Mouse (Mus musculus): ENCODE measurements at regions not wholly inside any gene's neighbourhood (a gene's known extent, or its start where the extent isn't known, plus 50 kb on each side); places are given as distances from the start of the nearest gene placed in this dataset.

DNA sequence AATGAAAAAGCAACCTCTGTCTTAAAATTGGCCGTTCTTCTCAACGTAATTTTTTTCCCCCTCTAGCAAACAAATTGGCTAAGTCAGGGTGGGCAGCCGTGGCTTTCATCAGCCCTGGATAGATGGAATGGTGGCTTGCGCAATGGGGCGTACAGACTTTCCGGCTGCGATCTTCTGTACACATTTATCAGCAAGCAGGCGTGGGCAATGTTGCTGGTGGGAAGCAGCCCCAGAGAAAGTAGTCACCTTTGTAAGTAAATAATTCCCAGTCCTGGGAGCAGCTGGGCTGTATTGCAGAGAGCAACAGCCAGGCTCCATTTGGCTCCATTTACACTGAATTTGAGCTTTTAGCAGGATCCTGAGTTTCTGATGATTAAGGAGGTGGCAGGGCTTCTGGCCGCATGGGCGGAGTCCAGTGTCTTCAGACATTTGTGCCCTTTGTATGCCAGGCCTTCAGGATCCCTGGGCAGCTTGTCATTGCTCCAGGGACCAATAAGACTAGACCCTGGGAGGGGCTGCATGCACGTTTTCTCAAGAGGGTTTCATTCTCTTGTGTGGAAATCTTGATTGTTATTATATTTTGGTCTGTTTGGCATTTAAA, 187.9 kb downstream of the Stim2 start:
- Histone ChIP-seq H3K27me3 (ENCODE audit: control insufficient read depth, insufficient read depth, low read length) (no peaks in the 10 kb centered on the region), H3K9me3 (ENCODE audit: control insufficient read depth, low read length) (no peaks in the 10 kb centered on the region), H3K27ac (replicated peaks) (no peak overlapping the region), H3K36me3 (ENCODE audit: control insufficient read depth, insufficient read depth, low read length) (no peaks in the 10 kb centered on the region), H3K4me2 (replicated peaks; ENCODE audit: low read depth) (no peak overlapping the region), H3K4me1 (replicated peaks; ENCODE audit: control insufficient read depth, insufficient read depth) (no peaks in the 10 kb centered on the region), H3K4me3 (ENCODE audit: low read depth, low read length) (no peak overlapping the region), H3K9ac (ENCODE audit: low read length) (no peak overlapping the region)
- TF ChIP-seq EP300 (optimal IDR thresholded peaks at IDR 0.05) = no peak
- no peak for TF ChIP-seq CTCF (IDR thresholded peaks at IDR 0.05; ENCODE audit: low read depth)
- DNase-seq (ENCODE audit: low spot score) = no peak
- ATAC-seq (ENCODE audit: low FRiP score, low TSS enrichment) = peak; percentile 35; the same call in 1 of the 2 replicates
- 37% methylated on average over 11 of the region's 11 CpGs for WGBS

DNA sequence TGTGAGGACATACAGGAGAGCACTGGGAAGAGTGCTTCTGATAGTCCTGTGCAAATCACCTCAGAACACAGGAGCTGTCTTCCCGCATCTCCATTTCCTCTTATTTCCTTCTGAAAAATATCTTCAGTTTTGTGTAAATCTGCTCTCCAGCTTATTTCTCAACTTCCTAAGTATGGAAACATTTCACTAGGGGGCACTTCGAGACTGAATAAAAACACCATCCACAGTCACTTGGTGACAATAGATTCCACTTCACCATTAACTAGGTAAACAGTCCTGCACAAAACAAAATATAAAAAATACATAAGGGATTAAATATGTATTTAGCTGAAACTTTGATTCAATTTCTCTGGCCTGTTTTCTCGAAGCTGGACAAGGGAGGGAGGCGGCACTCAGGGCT, 193.4 kb downstream of the Stim2 start:
- Histone ChIP-seq H3K9me3 (ENCODE audit: control insufficient read depth, low read length) (no peaks in the 10 kb centered on the region), H3K27ac (replicated peaks) (no peak overlapping the region), H3K27me3 (ENCODE audit: control insufficient read depth, insufficient read depth, low read length) (no peaks in the 10 kb centered on the region), H3K4me3 (ENCODE audit: low read depth, low read length) (no peak overlapping the region), H3K36me3 (ENCODE audit: control insufficient read depth, insufficient read depth, low read length) (no peaks in the 10 kb centered on the region), H3K4me1 (replicated peaks; ENCODE audit: control insufficient read depth, insufficient read depth) (no peaks in the 10 kb centered on the region), H3K9ac (ENCODE audit: low read length) (no peak overlapping the region), H3K4me2 (replicated peaks; ENCODE audit: low read depth) (no peak overlapping the region)
- TF ChIP-seq CTCF (IDR thresholded peaks at IDR 0.05; ENCODE audit: low read depth) (peak; percentile 59), EP300 (optimal IDR thresholded peaks at IDR 0.05) (no peak)
- 59% methylated on average over 4 of the region's 4 CpGs for WGBS
- no peak for ATAC-seq (ENCODE audit: low FRiP score, low TSS enrichment)
- DNase-seq (ENCODE audit: low spot score) = no peak

DNA sequence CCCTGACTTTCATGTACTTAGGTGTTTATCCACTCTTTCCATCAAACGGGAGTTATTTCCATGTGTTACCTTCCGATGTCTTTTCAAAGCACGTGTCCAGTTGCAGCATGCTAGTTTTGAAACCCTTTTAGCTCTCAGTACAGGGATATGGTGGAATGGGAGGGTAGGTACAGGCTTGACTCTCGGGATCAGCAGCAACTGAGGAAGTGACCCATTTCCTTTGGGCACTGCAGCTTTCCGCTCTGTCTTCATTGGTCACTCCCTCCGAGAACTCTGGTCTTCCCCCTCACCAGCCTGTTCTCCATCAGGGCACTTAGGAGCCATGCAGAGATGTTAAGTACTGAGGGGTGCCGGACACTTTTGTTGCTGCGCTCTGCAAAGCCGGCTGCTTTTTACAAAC, 196.5 kb downstream of the Stim2 start:
- H3K36me3 ChIP-seq (ENCODE audit: control insufficient read depth, insufficient read depth, low read length) = no peaks in the 10 kb centered on the region
- ATAC-seq (ENCODE audit: low FRiP score, low TSS enrichment) (no peak), DNase-seq (ENCODE audit: low spot score) (no peak)
- no peak overlapping the region for H3K4me2 ChIP-seq (replicated peaks; ENCODE audit: low read depth)
- TF ChIP-seq EP300 (optimal IDR thresholded peaks at IDR 0.05) = no peak
- no peak for TF ChIP-seq CTCF (IDR thresholded peaks at IDR 0.05; ENCODE audit: low read depth)
- H3K27me3 ChIP-seq (ENCODE audit: control insufficient read depth, insufficient read depth, low read length) = no peaks in the 10 kb centered on the region
- H3K4me1 ChIP-seq (replicated peaks; ENCODE audit: control insufficient read depth, insufficient read depth) = no peaks in the 10 kb centered on the region
- no peak overlapping the region for H3K27ac ChIP-seq (replicated peaks)
- H3K9me3 ChIP-seq (ENCODE audit: control insufficient read depth, low read length) = no peaks in the 10 kb centered on the region
- no peak overlapping the region for H3K9ac ChIP-seq (ENCODE audit: low read length)
- H3K4me3 ChIP-seq (ENCODE audit: low read depth, low read length) = no peak overlapping the region
- 76% methylated on average over 9 of the region's 9 CpGs for WGBS

DNA sequence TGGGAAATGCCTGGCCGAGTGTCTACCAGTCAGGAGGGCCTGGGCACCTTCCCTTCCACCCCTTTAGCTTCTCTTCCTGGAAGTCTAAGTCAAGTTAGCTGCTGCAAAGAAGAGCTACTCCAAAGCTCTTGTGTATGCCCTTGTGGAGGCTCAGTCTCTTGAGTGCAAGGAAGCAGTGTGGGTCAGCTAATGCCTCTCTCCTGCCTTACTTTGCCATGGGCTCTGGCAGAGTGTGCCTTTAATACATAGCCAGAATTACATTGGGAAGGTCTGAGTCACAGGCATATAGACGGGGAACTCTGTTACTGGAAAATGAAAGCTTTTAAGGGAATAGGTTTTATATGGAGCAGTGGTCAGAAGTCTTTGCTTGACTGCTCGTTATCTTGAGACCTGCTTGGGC, 201.7 kb downstream of the Stim2 start:
- ATAC-seq (ENCODE audit: low FRiP score, low TSS enrichment) (no peak), DNase-seq (ENCODE audit: low spot score) (peak; percentile 6)
- no peak overlapping the region for H3K4me2 ChIP-seq (replicated peaks; ENCODE audit: low read depth)
- TF ChIP-seq EP300 (optimal IDR thresholded peaks at IDR 0.05) = no peak
- no peak for TF ChIP-seq CTCF (IDR thresholded peaks at IDR 0.05; ENCODE audit: low read depth)
- H3K27me3 ChIP-seq (ENCODE audit: control insufficient read depth, insufficient read depth, low read length) = no peaks in the 10 kb centered on the region
- H3K9ac ChIP-seq (ENCODE audit: low read length) = no peak overlapping the region
- H3K27ac ChIP-seq (replicated peaks) = no peak overlapping the region
- H3K4me1 ChIP-seq (replicated peaks; ENCODE audit: control insufficient read depth, insufficient read depth) = no peaks in the 10 kb centered on the region
- H3K4me3 ChIP-seq (ENCODE audit: low read depth, low read length) = no peak overlapping the region
- H3K36me3 ChIP-seq (ENCODE audit: control insufficient read depth, insufficient read depth, low read length) = no peaks in the 10 kb centered on the region
- 72% methylated on average over 3 of the region's 3 CpGs for WGBS
- no peaks in the 10 kb centered on the region for H3K9me3 ChIP-seq (ENCODE audit: control insufficient read depth, low read length)

DNA sequence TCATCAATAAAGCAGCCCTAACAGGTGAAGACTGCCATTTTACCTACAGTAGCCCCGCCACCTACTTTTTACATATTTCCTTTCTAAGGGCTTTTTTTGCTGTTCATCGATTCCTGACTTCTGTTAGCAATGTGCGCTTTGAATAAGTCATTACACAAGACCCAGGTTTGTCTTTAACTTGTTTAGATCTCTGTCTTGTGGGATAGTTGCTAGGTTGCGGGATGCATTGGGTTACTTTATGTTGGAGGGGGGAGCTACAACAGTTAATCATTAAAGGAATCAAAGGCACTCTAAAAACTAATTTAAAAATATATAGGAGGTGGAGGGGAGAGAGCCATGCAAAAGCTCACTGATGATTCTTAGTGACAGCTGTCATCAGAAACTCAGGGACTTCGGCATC, 202.3 kb downstream of the Stim2 start:
- Histone ChIP-seq H3K9me3 (ENCODE audit: control insufficient read depth, low read length) (no peaks in the 10 kb centered on the region), H3K4me1 (replicated peaks; ENCODE audit: control insufficient read depth, insufficient read depth) (no peaks in the 10 kb centered on the region), H3K4me2 (replicated peaks; ENCODE audit: low read depth) (no peak overlapping the region), H3K4me3 (ENCODE audit: low read depth, low read length) (no peak overlapping the region), H3K27me3 (ENCODE audit: control insufficient read depth, insufficient read depth, low read length) (no peaks in the 10 kb centered on the region), H3K27ac (replicated peaks) (no peak overlapping the region), H3K36me3 (ENCODE audit: control insufficient read depth, insufficient read depth, low read length) (no peaks in the 10 kb centered on the region), H3K9ac (ENCODE audit: low read length) (no peak overlapping the region)
- peak; percentile 2 for DNase-seq (ENCODE audit: low spot score)
- 82% methylated on average over 5 of the region's 5 CpGs for WGBS
- TF ChIP-seq CTCF (IDR thresholded peaks at IDR 0.05; ENCODE audit: low read depth) (no peak), EP300 (optimal IDR thresholded peaks at IDR 0.05) (no peak)
- no peak for ATAC-seq (ENCODE audit: low FRiP score, low TSS enrichment)

DNA sequence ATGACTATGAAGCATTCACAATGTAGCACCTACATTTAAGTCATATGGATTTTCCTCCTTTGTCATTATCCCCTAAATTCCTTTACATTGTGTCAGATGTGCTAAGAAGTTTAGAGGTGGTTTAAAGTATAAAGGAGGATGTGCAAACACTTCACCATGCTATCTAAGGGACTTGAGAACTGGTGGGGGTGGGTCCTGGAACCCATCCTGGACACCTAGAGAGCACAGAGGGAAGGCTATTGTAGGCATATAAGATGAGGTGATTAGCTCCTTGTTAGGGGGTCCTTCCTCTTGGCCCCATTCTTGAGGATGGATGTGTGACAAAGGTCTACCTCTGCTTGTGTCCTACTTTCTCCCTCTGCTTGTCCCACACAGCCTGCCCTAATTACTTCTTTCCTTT, 213.2 kb downstream of the Stim2 start:
- Histone ChIP-seq H3K4me2 (replicated peaks; ENCODE audit: low read depth) (no peak overlapping the region), H3K9me3 (ENCODE audit: control insufficient read depth, low read length) (no peaks in the 10 kb centered on the region), H3K4me1 (replicated peaks; ENCODE audit: control insufficient read depth, insufficient read depth) (no peaks in the 10 kb centered on the region), H3K36me3 (ENCODE audit: control insufficient read depth, insufficient read depth, low read length) (no peaks in the 10 kb centered on the region), H3K9ac (ENCODE audit: low read length) (no peak overlapping the region), H3K4me3 (ENCODE audit: low read depth, low read length) (no peak overlapping the region), H3K27me3 (ENCODE audit: control insufficient read depth, insufficient read depth, low read length) (no peaks in the 10 kb centered on the region), H3K27ac (replicated peaks) (no peak overlapping the region)
- DNase-seq (ENCODE audit: low spot score) (no peak), ATAC-seq (ENCODE audit: low FRiP score, low TSS enrichment) (no peak)
- TF ChIP-seq CTCF (IDR thresholded peaks at IDR 0.05; ENCODE audit: low read depth) = no peak
- TF ChIP-seq EP300 (optimal IDR thresholded peaks at IDR 0.05) = no peak
